Mouse (Mus musculus) MEL (cell line): Measurements from ENCODE around the gene Rxfp1.

Source experiments
- CTCF ChIP-seq, 3 experiments: IDR thresholded peaks in 2 of 3; conservative IDR thresholded peaks in 1 of 3; 2 replicates each; pipeline ENCODE4 v1.5.1; 2011 to 2012; ENCODE audit warnings: low read length in 3 of 3, low read depth in 2 of 3, mild to moderate bottlenecking in 2 of 3, improper control_type of control experiment in 1 of 3, inconsistent platforms in 1 of 3, mixed read lengths in 1 of 3, moderate library complexity in 1 of 3; ENCODE audit not compliant: control insufficient read depth in 1 of 3, insufficient read depth in 1 of 3, poor library complexity in 1 of 3, severe bottlenecking in 1 of 3
- EP300 ChIP-seq, 2 experiments: IDR thresholded peaks; 2 replicates each; pipeline ENCODE4 v1.6.1; 2011; ENCODE audit warnings: improper control_type of control experiment in 2 of 2, low read length in 2 of 2, low read depth in 1 of 2, mild to moderate bottlenecking in 1 of 2
- GATA1 ChIP-seq: IDR thresholded peaks from 2 replicates; pipeline ENCODE4 v1.6.1; 2011; ENCODE audit warnings: low read depth, low read length, improper control_type of control experiment
- POLR2A ChIP-seq, 2 experiments: IDR thresholded peaks; 2 replicates each; pipeline ENCODE4 v1.6.1; 2011 to 2012; ENCODE audit warnings: low read length in 2 of 2, mild to moderate bottlenecking in 2 of 2, control low read depth in 1 of 2, improper control_type of control experiment in 1 of 2, low read depth in 1 of 2, moderate library complexity in 1 of 2; ENCODE audit not compliant: control insufficient read depth in 1 of 2, insufficient read depth in 1 of 2, poor library complexity in 1 of 2
- SIN3A ChIP-seq: IDR thresholded peaks from 2 replicates; pipeline ENCODE4 v1.6.1; 2012; ENCODE audit warnings: low read length, improper control_type of control experiment, inconsistent platforms
- TAL1 ChIP-seq: IDR thresholded peaks from 2 replicates; pipeline ENCODE4 v1.6.1; 2012; ENCODE audit warnings: mild to moderate bottlenecking, inconsistent platforms, low read length, moderate library complexity, mixed read lengths

DNA sequence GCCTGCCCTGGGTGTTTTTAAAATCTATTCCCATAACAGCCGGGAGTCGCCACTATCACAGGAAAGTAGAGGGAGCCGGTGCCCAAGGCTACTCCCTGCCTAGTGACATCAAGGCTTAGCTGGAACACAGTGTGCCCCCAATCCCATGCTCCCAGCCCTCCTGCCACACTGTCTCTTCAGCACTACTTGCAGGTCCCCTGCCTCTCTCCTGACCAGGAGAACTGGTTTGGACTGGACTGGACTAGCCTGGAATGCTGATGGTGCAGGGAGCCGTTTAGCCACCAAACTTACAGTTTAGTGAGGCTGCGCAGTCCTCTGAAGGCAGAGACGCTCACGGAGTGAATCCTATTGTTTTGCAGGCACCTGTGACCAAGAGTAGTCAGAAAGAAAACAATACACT is 67.1 kb downstream of the Rxfp1 start:
- TF ChIP-seq TAL1 (no peak), EP300 (IDR thresholded peaks at IDR 0.05; ENCODE audit: low read depth in 1 of 2, low read length in 2 of 2) (no peak), POLR2A (IDR thresholded peaks at IDR 0.05; ENCODE audit: control insufficient read depth in 1 of 2, insufficient read depth in 1 of 2, low read depth in 1 of 2, low read length in 2 of 2, poor library complexity in 1 of 2) (no peak), GATA1 (no peak), CTCF (IDR thresholded peaks at IDR 0.05 in 2 of 3, conservative IDR thresholded peaks at IDR 0.05 in 1 of 3; ENCODE audit: control insufficient read depth in 1 of 3, insufficient read depth in 1 of 3, low read depth in 2 of 3, low read length in 3 of 3, poor library complexity in 1 of 3, severe bottlenecking in 1 of 3) (no peak), SIN3A (no peak)
